Mouse (Mus musculus) forebrain, postnatal 0 days (tissue): ENCODE measurements at regions not wholly inside any gene's neighbourhood (a gene's known extent, or its start where the extent isn't known, plus 50 kb on each side); places are given as distances from the start of the nearest gene placed in this dataset.

Experiments used
- ATAC-seq: fragments of 200-750 bp; cut with Nextera tagmentation; 2 replicates; pipeline ENCODE4 v1.8.0; 2017; ENCODE audit warnings: mild to moderate bottlenecking, moderate library complexity
- DNase-seq: peaks from one replicate; pipeline ENCODE4 v3.0.0-alpha.2; 2015
- H3K27ac ChIP-seq: fragments of 300-500 bp; sonication (generic); 2 replicates; pipeline ENCODE4 v1.5.1; 2014; ENCODE audit warnings: low read depth, mild to moderate bottlenecking, antibody characterized with exemption, low read length, moderate library complexity, mixed read lengths
- H3K27me3 ChIP-seq: fragments of 300-500 bp; sonication (generic); 2 replicates; pipeline ENCODE4 v1.6.1; 2014; ENCODE audit warnings: mild to moderate bottlenecking, low read length, mixed read lengths; ENCODE audit not compliant: insufficient read depth
- H3K36me3 ChIP-seq: fragments of 300-500 bp; sonication (generic); 2 replicates; pipeline ENCODE4 v1.6.1; 2014; ENCODE audit warnings: mild to moderate bottlenecking, moderate library complexity; ENCODE audit not compliant: insufficient read depth
- H3K4me1 ChIP-seq: fragments of 300-500 bp; sonication (generic); 2 replicates; pipeline ENCODE4 v1.6.1; 2014; ENCODE audit warnings: antibody characterized with exemption; ENCODE audit not compliant: insufficient read depth
- H3K4me2 ChIP-seq: fragments of 300-500 bp; sonication (generic); 2 replicates; pipeline ENCODE4 v1.6.1; 2014; ENCODE audit warnings: low read depth, mild to moderate bottlenecking, moderate library complexity
- H3K4me3 ChIP-seq: fragments of 300-500 bp; sonication (generic); 2 replicates; pipeline ENCODE4 v1.5.1; 2014; ENCODE audit warnings: low read depth, low read length, mixed read lengths
- H3K9ac ChIP-seq: fragments of 300-500 bp; sonication (generic); 2 replicates; pipeline ENCODE4 v1.6.1; 2014; ENCODE audit warnings: mild to moderate bottlenecking
- H3K9me3 ChIP-seq: fragments of 300-500 bp; sonication (generic); 2 replicates; pipeline ENCODE4 v1.6.1; 2016; ENCODE audit warnings: low read length
- CTCF ChIP-seq: sonication (generic); IDR thresholded peaks from 2 replicates; pipeline ENCODE4 v1.5.1; 2016; ENCODE audit warnings: antibody characterized with exemption, control low read depth, low read depth
- WGBS: fragments of 180-500 bp; shearing (Covaris S2); extraction: QIAGEN DNeasy Blood & Tissue Kit; methylation state at CpG from one replicate; pipeline ENCODE4 v1.1.7; 2014; 5-methylcytosine and 5-hydroxymethylcytosine counted together

DNA sequence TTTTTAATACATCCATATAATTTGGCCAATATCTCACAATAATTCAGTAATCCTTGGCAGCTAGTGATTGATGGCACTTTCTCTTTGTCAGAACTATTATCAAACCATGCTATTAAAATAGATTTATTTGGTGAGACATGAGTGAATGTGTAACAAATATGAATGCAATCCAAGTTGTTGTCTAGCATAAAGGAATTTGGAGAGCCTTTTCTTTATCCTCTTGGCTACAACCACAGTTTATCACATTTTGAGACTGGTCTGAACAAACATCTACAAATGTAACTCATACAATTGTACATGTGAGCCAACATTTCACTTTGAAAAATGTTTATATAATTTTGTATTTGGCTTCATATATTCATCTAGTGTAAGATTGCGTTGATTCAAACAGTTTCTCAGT lies 676.5 kb downstream of the Pcdh7 start:
- Histone ChIP-seq H3K9me3 (no peaks in the 10 kb centered on the region), H3K27ac (no peak overlapping the region), H3K4me2 (no peak overlapping the region), H3K27me3 (no peaks in the 10 kb centered on the region), H3K36me3 (no peaks in the 10 kb centered on the region), H3K4me3 (no peak overlapping the region), H3K4me1 (no peaks in the 10 kb centered on the region), H3K9ac (no peak overlapping the region)
- WGBS = 77% methylated on average over 1 of the region's 1 CpGs
- TF ChIP-seq CTCF = no peak
- DNase-seq (no peak), ATAC-seq (no peak)

DNA sequence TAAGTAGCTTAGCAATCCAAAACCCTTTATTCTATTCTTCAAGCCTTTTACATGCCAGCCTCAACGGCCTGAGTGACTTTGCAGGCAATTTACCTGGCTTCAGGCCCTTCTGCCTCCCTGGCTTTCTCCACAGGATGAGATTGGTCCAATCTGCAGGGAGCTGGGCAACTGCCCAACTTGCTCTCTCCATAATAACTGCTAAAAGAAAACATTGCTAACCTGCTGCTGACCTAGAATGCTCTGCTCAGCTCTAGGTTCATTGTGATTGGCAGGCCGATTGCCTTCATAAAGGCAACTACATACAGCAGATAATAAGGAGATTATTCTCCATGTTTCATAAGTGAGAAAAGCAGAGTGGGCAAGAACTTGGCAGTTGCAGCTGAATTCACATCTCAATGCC lies 710.5 kb downstream of the Pcdh7 start:
- H3K4me1 ChIP-seq = no peaks in the 10 kb centered on the region
- DNase-seq = peak; percentile 3
- H3K4me2 ChIP-seq = no peak overlapping the region
- WGBS = 46% methylated on average over 2 of the region's 2 CpGs
- no peaks in the 10 kb centered on the region for H3K9me3 ChIP-seq
- no peak for ATAC-seq
- H3K36me3 ChIP-seq = no peaks in the 10 kb centered on the region
- H3K27ac ChIP-seq = no peak overlapping the region
- H3K9ac ChIP-seq = no peak overlapping the region
- no peak for TF ChIP-seq CTCF
- H3K4me3 ChIP-seq = no peak overlapping the region
- H3K27me3 ChIP-seq = no peaks in the 10 kb centered on the region

- no peak for DNase-seq
- no peak overlapping the region for H3K9ac ChIP-seq
- no peaks in the 10 kb centered on the region for H3K36me3 ChIP-seq
- no peaks in the 10 kb centered on the region for H3K9me3 ChIP-seq
- no peak overlapping the region for H3K4me2 ChIP-seq
- no peak overlapping the region for H3K27ac ChIP-seq
- no peaks in the 10 kb centered on the region for H3K4me1 ChIP-seq
- no peak overlapping the region for H3K4me3 ChIP-seq
- TF ChIP-seq CTCF = no peak
- 10% methylated on average over 1 of the region's 1 CpGs for WGBS
- no peak for ATAC-seq
- no peaks in the 10 kb centered on the region for H3K27me3 ChIP-seq
These were observed 718.7 kb downstream of the Pcdh7 start for GRCm38 (mm10) chr5:58436432-58436831.
